Mouse (Mus musculus) thymus, adult 2 months (tissue): ENCODE data around the gene Ddx6. TPM values are rescaled to one million over a fixed set of nuclear protein-coding genes. Genes with fewer than 3 reads are reported as not detected.
"Not testable (repeated sequence)": the region's sequence is repeated elsewhere in the genome, so short reads cannot be mapped to it uniquely, and the experiment has no call there.

Source experiments
- DNase-seq: peaks from one replicate; pipeline ENCODE4 v3.0.0; 2021
- H3K27ac ChIP-seq: fragments of 200-500 bp; 2 replicates; pipeline ENCODE4 v1.5.1; 2012; ENCODE audit warnings: low read length, control low read depth; ENCODE audit not compliant: control insufficient read depth, insufficient read depth
- H3K27me3 ChIP-seq: fragments of 200-500 bp; 2 replicates; pipeline ENCODE4 v1.6.1; 2012; ENCODE audit warnings: mild to moderate bottlenecking, low read length, moderate library complexity, mixed read lengths; ENCODE audit not compliant: control insufficient read depth, insufficient read depth
- H3K36me3 ChIP-seq: fragments of 200-500 bp; 2 replicates; pipeline ENCODE4 v1.6.1; 2012; ENCODE audit warnings: mild to moderate bottlenecking, low read length, moderate library complexity; ENCODE audit not compliant: control insufficient read depth, insufficient read depth
- H3K4me1 ChIP-seq: fragments of 200-500 bp; replicated peaks from 2 replicates; pipeline ENCODE4 v1.6.1; 2012; ENCODE audit warnings: low read length; ENCODE audit not compliant: control insufficient read depth, insufficient read depth
- H3K4me3 ChIP-seq: fragments of 200-500 bp; 2 replicates; pipeline ENCODE4 v1.5.1; 2012; ENCODE audit warnings: mild to moderate bottlenecking, low read length, control low read depth, moderate library complexity; ENCODE audit not compliant: control insufficient read depth, insufficient read depth
- CTCF ChIP-seq: fragments of 200-500 bp; IDR thresholded peaks from 2 replicates; pipeline ENCODE4 v1.5.1; 2012; ENCODE audit warnings: mild to moderate bottlenecking, control low read depth, low read length, moderate library complexity, borderline replicate concordance; ENCODE audit not compliant: control insufficient read depth, poor library complexity, insufficient read depth; ENCODE audit errors: extremely low read depth
- POLR2A ChIP-seq: fragments of 200-500 bp; IDR thresholded peaks from 2 replicates; pipeline ENCODE4 v1.6.1; 2012; ENCODE audit warnings: mild to moderate bottlenecking, low read length, control low read depth, moderate library complexity; ENCODE audit not compliant: control insufficient read depth, poor library complexity, insufficient read depth; ENCODE audit errors: extremely low read depth
- WGBS: fragments of 180-500 bp; shearing (Covaris S2); methylation state at CpG from one replicate; pipeline ENCODE4 v1.1.7; 2018; 5-methylcytosine and 5-hydroxymethylcytosine counted together
- polyA plus RNA-seq: library from polyadenylated mRNA; depleted of rRNA; stranded (reverse); fragments of >200 nt; gene quantifications from 2 replicates; pipeline ENCODE4 v1.2.3, GENCODE M21; 2012

Ddx6 gene
- polyA plus RNA-seq, 1 experiment: 29.2 TPM

- no peak for DNase-seq
- H3K36me3 ChIP-seq: no peaks in the 10 kb centered on the region
- TF ChIP-seq POLR2A (no peak), CTCF (no peak)
- no peaks in the 10 kb centered on the region for H3K27me3 ChIP-seq
- 94% methylated on average over 12 of the region's 12 CpGs for WGBS
- H3K27ac ChIP-seq: no peak overlapping the region
- peaks cover 11% of the 10 kb centered on the region for H3K4me1 ChIP-seq
- no peak overlapping the region for H3K4me3 ChIP-seq
These were observed 33.7 kb upstream of the Ddx6 start for GRCm38 (mm10) chr9:44570939-44571382.

GRCm38 (mm10) chr9:44573306-44573705 lies 31.4 kb upstream of the Ddx6 start:
- no peaks in the 10 kb centered on the region for H3K36me3 ChIP-seq
- H3K4me1 ChIP-seq: peaks cover 2% of the 10 kb centered on the region
- no peak for DNase-seq
- no peak overlapping the region for H3K4me3 ChIP-seq
- TF ChIP-seq CTCF (no peak), POLR2A (no peak)
- H3K27ac ChIP-seq: no peak overlapping the region
- 88% methylated on average over 4 of the region's 4 CpGs for WGBS
- H3K27me3 ChIP-seq: no peaks in the 10 kb centered on the region

- Histone ChIP-seq H3K4me1 (peaks cover 8% of the 10 kb centered on the region), H3K27ac (no peak overlapping the region), H3K27me3 (no peaks in the 10 kb centered on the region), H3K4me3 (no peak overlapping the region), H3K36me3 (no peaks in the 10 kb centered on the region)
- WGBS: 90% methylated on average over 2 of the region's 2 CpGs
- no peak for TF ChIP-seq POLR2A
- TF ChIP-seq CTCF: no peak
- DNase-seq: no peak
These were observed 29.6 kb upstream of the Ddx6 start for GRCm38 (mm10) chr9:44575095-44575494.

- WGBS: 78% methylated on average over 7 of the region's 7 CpGs
- not testable (repeated sequence) for H3K36me3 ChIP-seq, H3K4me3 ChIP-seq, DNase-seq, H3K27me3 ChIP-seq, H3K27ac ChIP-seq
- peaks cover 14% of the 10 kb centered on the region for H3K4me1 ChIP-seq
These were observed 28.6 kb upstream of the Ddx6 start for GRCm38 (mm10) chr9:44576046-44576445.

GRCm38 (mm10) chr9:44579392-44579791 lies 25.3 kb upstream of the Ddx6 start:
- H3K4me3 ChIP-seq: no peak overlapping the region
- DNase-seq: peak; percentile 66
- H3K27me3 ChIP-seq: no peaks in the 10 kb centered on the region
- peaks cover 27% of the 10 kb centered on the region for H3K4me1 ChIP-seq
- H3K27ac ChIP-seq: no peak overlapping the region
- 4% methylated on average over 6 of the region's 6 CpGs for WGBS
- no peaks in the 10 kb centered on the region for H3K36me3 ChIP-seq
- no peak for TF ChIP-seq CTCF

GRCm38 (mm10) chr9:44580085-44580484 lies 24.6 kb upstream of the Ddx6 start:
- 92% methylated on average over 5 of the region's 5 CpGs for WGBS
- Histone ChIP-seq H3K4me1 (peaks cover 27% of the 10 kb centered on the region), H3K4me3 (no peak overlapping the region), H3K36me3 (no peaks in the 10 kb centered on the region), H3K27me3 (no peaks in the 10 kb centered on the region), H3K27ac (no peak overlapping the region)
- no peak for DNase-seq
- no peak for TF ChIP-seq CTCF
- no peak for TF ChIP-seq POLR2A

GRCm38 (mm10) chr9:44581423-44581822 lies 23.3 kb upstream of the Ddx6 start:
- peak; percentile 35 for DNase-seq
- peak overlapping the region; percentile 6 for H3K27ac ChIP-seq
- no peaks in the 10 kb centered on the region for H3K27me3 ChIP-seq
- TF ChIP-seq POLR2A (no peak), CTCF (no peak)
- WGBS: 7% methylated on average over 3 of the region's 3 CpGs
- no peaks in the 10 kb centered on the region for H3K36me3 ChIP-seq
- H3K4me3 ChIP-seq: no peak overlapping the region
- peaks cover 27% of the 10 kb centered on the region for H3K4me1 ChIP-seq
